Mouse (Mus musculus) forebrain, postnatal 0 days (tissue): Measurements from ENCODE around the gene Rasgef1b. TPM values are rescaled to one million over a fixed set of nuclear protein-coding genes. Genes with fewer than 3 reads are reported as not detected.

Experiments used
- ATAC-seq: fragments of 200-750 bp; cut with Nextera tagmentation; 2 replicates; pipeline ENCODE4 v1.8.0; 2017; ENCODE audit warnings: mild to moderate bottlenecking, moderate library complexity
- DNase-seq: peaks from one replicate; pipeline ENCODE4 v3.0.0-alpha.2; 2015
- H3K27ac ChIP-seq: fragments of 300-500 bp; sonication (generic); 2 replicates; pipeline ENCODE4 v1.5.1; 2014; ENCODE audit warnings: low read depth, mild to moderate bottlenecking, antibody characterized with exemption, low read length, moderate library complexity, mixed read lengths
- H3K27me3 ChIP-seq: fragments of 300-500 bp; sonication (generic); 2 replicates; pipeline ENCODE4 v1.6.1; 2014; ENCODE audit warnings: mild to moderate bottlenecking, low read length, mixed read lengths; ENCODE audit not compliant: insufficient read depth
- H3K36me3 ChIP-seq: fragments of 300-500 bp; sonication (generic); 2 replicates; pipeline ENCODE4 v1.6.1; 2014; ENCODE audit warnings: mild to moderate bottlenecking, moderate library complexity; ENCODE audit not compliant: insufficient read depth
- H3K4me1 ChIP-seq: fragments of 300-500 bp; sonication (generic); 2 replicates; pipeline ENCODE4 v1.6.1; 2014; ENCODE audit warnings: antibody characterized with exemption; ENCODE audit not compliant: insufficient read depth
- H3K4me2 ChIP-seq: fragments of 300-500 bp; sonication (generic); 2 replicates; pipeline ENCODE4 v1.6.1; 2014; ENCODE audit warnings: low read depth, mild to moderate bottlenecking, moderate library complexity
- H3K4me3 ChIP-seq: fragments of 300-500 bp; sonication (generic); 2 replicates; pipeline ENCODE4 v1.5.1; 2014; ENCODE audit warnings: low read depth, low read length, mixed read lengths
- H3K9ac ChIP-seq: fragments of 300-500 bp; sonication (generic); 2 replicates; pipeline ENCODE4 v1.6.1; 2014; ENCODE audit warnings: mild to moderate bottlenecking
- H3K9me3 ChIP-seq: fragments of 300-500 bp; sonication (generic); 2 replicates; pipeline ENCODE4 v1.6.1; 2016; ENCODE audit warnings: low read length
- CTCF ChIP-seq: sonication (generic); IDR thresholded peaks from 2 replicates; pipeline ENCODE4 v1.5.1; 2016; ENCODE audit warnings: antibody characterized with exemption, control low read depth, low read depth
- WGBS: fragments of 180-500 bp; shearing (Covaris S2); extraction: QIAGEN DNeasy Blood & Tissue Kit; methylation state at CpG from one replicate; pipeline ENCODE4 v1.1.7; 2014; 5-methylcytosine and 5-hydroxymethylcytosine counted together
- polyA plus RNA-seq: library from polyadenylated mRNA; unstranded; fragments of >200 nt; fragmentation: Nextera tagmentation; extraction: Ambion mirVana; gene quantifications from 2 replicates; pipeline ENCODE4 v1.2.1, GENCODE M21; 2015
- total RNA-seq: library from RNA; depleted of rRNA; stranded (reverse); fragments of >200 nt; gene quantifications from 2 replicates; pipeline ENCODE4 v1.2.3, GENCODE M21; 2014

The Rasgef1b gene
- total and polyA plus RNA-seq, 2 experiments from 2014 or later: 49.6 to 51.0 TPM

GRCm38 (mm10) chr5:99340311-99340989 is 388.4 kb downstream of the Rasgef1b start:
- DNase-seq (no peak), ATAC-seq (no peak)
- Histone ChIP-seq H3K9me3 (no peaks in the 10 kb centered on the region), H3K36me3 (no peaks in the 10 kb centered on the region), H3K4me3 (no peak overlapping the region), H3K9ac (no peak overlapping the region), H3K27me3 (no peaks in the 10 kb centered on the region), H3K27ac (no peak overlapping the region), H3K4me2 (no peak overlapping the region), H3K4me1 (no peaks in the 10 kb centered on the region)
- WGBS: 64% methylated on average over 8 of the region's 8 CpGs
- TF ChIP-seq CTCF: no peak

- no peak for TF ChIP-seq CTCF
- Histone ChIP-seq H3K4me2 (no peak overlapping the region), H3K36me3 (no peaks in the 10 kb centered on the region), H3K4me1 (no peaks in the 10 kb centered on the region), H3K9me3 (no peaks in the 10 kb centered on the region), H3K27ac (no peak overlapping the region), H3K9ac (no peak overlapping the region), H3K4me3 (no peak overlapping the region), H3K27me3 (no peaks in the 10 kb centered on the region)
- DNase-seq (no peak), ATAC-seq (no peak)
- 66% methylated on average over 15 of the region's 15 CpGs for WGBS
Measured at GRCm38 (mm10) chr5:99339790-99340189, 389.1 kb downstream of the Rasgef1b start.

GRCm38 (mm10) chr5:99338826-99339225 is 390.0 kb downstream of the Rasgef1b start:
- no peak overlapping the region for H3K4me2 ChIP-seq
- H3K4me1 ChIP-seq: no peaks in the 10 kb centered on the region
- no peaks in the 10 kb centered on the region for H3K9me3 ChIP-seq
- no peak overlapping the region for H3K9ac ChIP-seq
- no peak for TF ChIP-seq CTCF
- H3K27me3 ChIP-seq: no peaks in the 10 kb centered on the region
- no peaks in the 10 kb centered on the region for H3K36me3 ChIP-seq
- no peak overlapping the region for H3K27ac ChIP-seq
- DNase-seq (no peak), ATAC-seq (no peak)
- no peak overlapping the region for H3K4me3 ChIP-seq
- 87% methylated on average over 6 of the region's 6 CpGs for WGBS

- Histone ChIP-seq H3K9ac (no peak overlapping the region), H3K4me1 (no peaks in the 10 kb centered on the region), H3K4me3 (no peak overlapping the region), H3K9me3 (no peaks in the 10 kb centered on the region), H3K4me2 (no peak overlapping the region), H3K27me3 (no peaks in the 10 kb centered on the region), H3K27ac (no peak overlapping the region), H3K36me3 (no peaks in the 10 kb centered on the region)
- TF ChIP-seq CTCF: no peak
- ATAC-seq (no peak), DNase-seq (no peak)
- WGBS: 85% methylated on average over 11 of the region's 11 CpGs
Measured at GRCm38 (mm10) chr5:99336427-99336826, 392.4 kb downstream of the Rasgef1b start.

- TF ChIP-seq CTCF: no peak
- ATAC-seq: no peak
- DNase-seq: no peak
- no peak overlapping the region for H3K27ac ChIP-seq
- no peak overlapping the region for H3K4me2 ChIP-seq
- H3K36me3 ChIP-seq: no peaks in the 10 kb centered on the region
- H3K9me3 ChIP-seq: no peaks in the 10 kb centered on the region
- 90% methylated on average over 5 of the region's 5 CpGs for WGBS
- no peaks in the 10 kb centered on the region for H3K27me3 ChIP-seq
- no peak overlapping the region for H3K9ac ChIP-seq
- no peak overlapping the region for H3K4me3 ChIP-seq
- no peaks in the 10 kb centered on the region for H3K4me1 ChIP-seq
Measured at GRCm38 (mm10) chr5:99334017-99334416, 394.8 kb downstream of the Rasgef1b start.

GRCm38 (mm10) chr5:99332021-99332420 is 396.8 kb downstream of the Rasgef1b start:
- no peaks in the 10 kb centered on the region for H3K27me3 ChIP-seq
- H3K9me3 ChIP-seq: no peaks in the 10 kb centered on the region
- WGBS: 92% methylated on average over 2 of the region's 2 CpGs
- no peaks in the 10 kb centered on the region for H3K36me3 ChIP-seq
- H3K4me3 ChIP-seq: no peak overlapping the region
- no peak overlapping the region for H3K27ac ChIP-seq
- no peaks in the 10 kb centered on the region for H3K4me1 ChIP-seq
- no peak overlapping the region for H3K9ac ChIP-seq
- no peak for DNase-seq
- H3K4me2 ChIP-seq: no peak overlapping the region
- ATAC-seq: no peak
- no peak for TF ChIP-seq CTCF

- no peak overlapping the region for H3K4me2 ChIP-seq
- no peaks in the 10 kb centered on the region for H3K9me3 ChIP-seq
- ATAC-seq (no peak), DNase-seq (no peak)
- H3K9ac ChIP-seq: no peak overlapping the region
- no peaks in the 10 kb centered on the region for H3K4me1 ChIP-seq
- H3K36me3 ChIP-seq: no peaks in the 10 kb centered on the region
- no peak overlapping the region for H3K27ac ChIP-seq
- H3K4me3 ChIP-seq: no peak overlapping the region
- WGBS: 66% methylated on average over 6 of the region's 6 CpGs
- no peaks in the 10 kb centered on the region for H3K27me3 ChIP-seq
- no peak for TF ChIP-seq CTCF
Measured at GRCm38 (mm10) chr5:99329065-99329464, 399.8 kb downstream of the Rasgef1b start.
